Mouse (Mus musculus) erythroblast, embryonic 14.5 days (primary cell): ENCODE measurements at regions not wholly inside any gene's neighbourhood (a gene's known extent, or its start where the extent isn't known, plus 50 kb on each side); places are given as distances from the start of the nearest gene placed in this dataset.

Experiments used
- H3K27me3 ChIP-seq: 2 replicates; pipeline ENCODE4 v1.6.1; 2012; ENCODE audit warnings: inconsistent platforms; ENCODE audit not compliant: control insufficient read depth
- H3K36me3 ChIP-seq: 2 replicates; pipeline ENCODE4 v1.6.1; 2012; ENCODE audit warnings: mild to moderate bottlenecking, inconsistent platforms; ENCODE audit not compliant: control insufficient read depth
- H3K4me1 ChIP-seq: 2 replicates; pipeline ENCODE4 v1.6.1; 2012; ENCODE audit warnings: inconsistent platforms; ENCODE audit not compliant: control insufficient read depth
- H3K4me3 ChIP-seq: replicated peaks from 2 replicates; pipeline ENCODE3; 2012; ENCODE audit warnings: moderate library complexity, mild to moderate bottlenecking, inconsistent platforms
- H3K9me3 ChIP-seq: 2 replicates; pipeline ENCODE4 v1.6.1; 2012; ENCODE audit warnings: low read length, inconsistent platforms, mixed read lengths; ENCODE audit not compliant: control insufficient read depth
- GATA1 ChIP-seq: IDR thresholded peaks from 2 replicates; pipeline ENCODE4 v1.6.1; 2012; ENCODE audit warnings: low read length, inconsistent platforms, mixed read lengths
- TAL1 ChIP-seq: IDR thresholded peaks from 3 replicates; pipeline ENCODE4 v1.6.1; 2012; ENCODE audit warnings: low read length, inconsistent platforms, mixed read lengths

- Histone ChIP-seq H3K4me3 (no peak overlapping the region), H3K4me1 (no peaks in the 10 kb centered on the region; the same call in 1 of the 2 replicates), H3K27me3 (peaks cover 3% of the 10 kb centered on the region; the same call in 1 of the 2 replicates), H3K36me3 (no peaks in the 10 kb centered on the region), H3K9me3 (no peaks in the 10 kb centered on the region)
- no peak for TF ChIP-seq TAL1
- TF ChIP-seq GATA1: no peak
Measured at GRCm38 (mm10) chr3:8739299-8739698, 870.6 kb downstream of the Zfp704 start.

GRCm38 (mm10) chr3:8736239-8736953 is 873.5 kb downstream of the Zfp704 start:
- H3K4me1 ChIP-seq: no peaks in the 10 kb centered on the region
- no peak overlapping the region for H3K4me3 ChIP-seq
- H3K27me3 ChIP-seq: peaks cover 3% of the 10 kb centered on the region; the same call in 1 of the 2 replicates
- no peaks in the 10 kb centered on the region for H3K36me3 ChIP-seq
- H3K9me3 ChIP-seq: no peaks in the 10 kb centered on the region
- TF ChIP-seq TAL1 (no peak), GATA1 (no peak)

- TF ChIP-seq GATA1 (no peak), TAL1 (no peak)
Measured at GRCm38 (mm10) chr3:8734096-8734495, 875.8 kb downstream of the Zfp704 start.

GRCm38 (mm10) chr3:8731398-8731797 is 878.5 kb downstream of the Zfp704 start:
- Histone ChIP-seq H3K4me3 (no peak overlapping the region), H3K27me3 (peaks cover 3% of the 10 kb centered on the region; the same call in 1 of the 2 replicates), H3K9me3 (no peaks in the 10 kb centered on the region), H3K36me3 (no peaks in the 10 kb centered on the region), H3K4me1 (no peaks in the 10 kb centered on the region)
- no peak for TF ChIP-seq GATA1
- no peak for TF ChIP-seq TAL1

More at GRCm38 (mm10) chr3:8734096-8734495, 875.8 kb downstream of the Zfp704 start:
- Histone ChIP-seq H3K9me3 (no peaks in the 10 kb centered on the region), H3K4me3 (no peak overlapping the region), H3K36me3 (no peaks in the 10 kb centered on the region), H3K27me3 (peaks cover 3% of the 10 kb centered on the region; the same call in 1 of the 2 replicates), H3K4me1 (no peaks in the 10 kb centered on the region)

- H3K9me3 ChIP-seq: no peaks in the 10 kb centered on the region
Measured at GRCm38 (mm10) chr3:8721628-8722594, 888.0 kb downstream of the Zfp704 start.

GRCm38 (mm10) chr3:8720586-8721100 is 889.2 kb downstream of the Zfp704 start:
- Histone ChIP-seq H3K36me3 (no peaks in the 10 kb centered on the region), H3K4me1 (peaks cover 8% of the 10 kb centered on the region), H3K27me3 (peaks cover 35% of the 10 kb centered on the region), H3K4me3 (no peak overlapping the region), H3K9me3 (no peaks in the 10 kb centered on the region)
- no peak for TF ChIP-seq TAL1
- no peak for TF ChIP-seq GATA1

More at GRCm38 (mm10) chr3:8721628-8722594, 888.0 kb downstream of the Zfp704 start:
- H3K4me3 ChIP-seq: no peak overlapping the region
- no peak for TF ChIP-seq TAL1
- TF ChIP-seq GATA1: no peak
- H3K27me3 ChIP-seq: peaks cover 25% of the 10 kb centered on the region
- H3K36me3 ChIP-seq: no peaks in the 10 kb centered on the region
- peaks cover 7% of the 10 kb centered on the region for H3K4me1 ChIP-seq

GRCm38 (mm10) chr3:8718206-8718605 is 891.7 kb downstream of the Zfp704 start:
- no peaks in the 10 kb centered on the region for H3K9me3 ChIP-seq
- no peak overlapping the region for H3K4me3 ChIP-seq
- TF ChIP-seq TAL1: no peak
- TF ChIP-seq GATA1: no peak
- peaks cover 8% of the 10 kb centered on the region for H3K4me1 ChIP-seq
- H3K36me3 ChIP-seq: no peaks in the 10 kb centered on the region
- peaks cover 35% of the 10 kb centered on the region for H3K27me3 ChIP-seq

GRCm38 (mm10) chr3:8717334-8717812 is 892.5 kb downstream of the Zfp704 start:
- H3K9me3 ChIP-seq: no peaks in the 10 kb centered on the region
- no peak overlapping the region for H3K4me3 ChIP-seq
- H3K27me3 ChIP-seq: peaks cover 35% of the 10 kb centered on the region
- H3K4me1 ChIP-seq: peaks cover 8% of the 10 kb centered on the region
- no peaks in the 10 kb centered on the region for H3K36me3 ChIP-seq
- TF ChIP-seq GATA1 (no peak), TAL1 (no peak)
